Mouse (Mus musculus) lung, embryonic 14.5 days (tissue): ENCODE data around the gene Dlgap4. TPM values are rescaled to one million over a fixed set of nuclear protein-coding genes. Genes with fewer than 3 reads are reported as not detected.
A peak's percentile ranks its signal among the peaks of the same experiment; 100 is the strongest.

Source experiments
- ATAC-seq: fragments of 200-750 bp; cut with Nextera tagmentation; 2 replicates; pipeline ENCODE4 v1.8.0; 2017; ENCODE audit warnings: mild to moderate bottlenecking, moderate TSS enrichment, moderate library complexity; ENCODE audit not compliant: insufficient read depth
- DNase-seq: peaks from one replicate; pipeline ENCODE4 v3.0.0-alpha.2; 2015
- H3K27ac ChIP-seq: fragments of 300-500 bp; sonication (generic); 2 replicates; pipeline ENCODE4 v1.5.1; 2014; ENCODE audit warnings: low read depth, mild to moderate bottlenecking, moderate library complexity
- H3K27me3 ChIP-seq: fragments of 300-500 bp; sonication (generic); 2 replicates; pipeline ENCODE4 v1.6.1; 2014; ENCODE audit warnings: low read length, control low read depth; ENCODE audit not compliant: insufficient read depth
- H3K36me3 ChIP-seq: fragments of 300-500 bp; sonication (generic); 2 replicates; pipeline ENCODE4 v1.6.1; 2014; ENCODE audit warnings: control low read depth; ENCODE audit not compliant: insufficient read depth
- H3K4me1 ChIP-seq: fragments of 300-500 bp; sonication (generic); 2 replicates; pipeline ENCODE4 v1.6.1; 2014; ENCODE audit warnings: antibody characterized with exemption, control low read depth; ENCODE audit not compliant: insufficient read depth
- H3K4me2 ChIP-seq: fragments of 300-500 bp; sonication (generic); 2 replicates; pipeline ENCODE4 v1.6.1; 2014; ENCODE audit warnings: mild to moderate bottlenecking
- H3K4me3 ChIP-seq: fragments of 300-500 bp; sonication (generic); 2 replicates; pipeline ENCODE4 v1.5.1; 2014; ENCODE audit warnings: low read depth, low read length
- H3K9ac ChIP-seq: fragments of 300-500 bp; sonication (generic); 2 replicates; pipeline ENCODE4 v1.6.1; 2014
- H3K9me3 ChIP-seq: fragments of 300-500 bp; sonication (generic); 2 replicates; pipeline ENCODE4 v1.6.1; 2016; ENCODE audit warnings: low read depth, low read length, control low read depth
- CTCF ChIP-seq: IDR thresholded peaks from 2 replicates; pipeline ENCODE4 v1.5.1; 2016; ENCODE audit warnings: antibody characterized with exemption, low read depth
- WGBS: fragments of 180-500 bp; shearing (Covaris S2); extraction: QIAGEN DNeasy Blood & Tissue Kit; methylation state at CpG from one replicate; pipeline ENCODE4 v1.1.7; 2014; 5-methylcytosine and 5-hydroxymethylcytosine counted together
- polyA plus RNA-seq: library from polyadenylated mRNA; unstranded; fragments of >200 nt; fragmentation: Nextera tagmentation; extraction: Ambion mirVana; gene quantifications from 2 replicates; pipeline ENCODE4 v1.2.1, GENCODE M21; 2014

Dlgap4 gene
- polyA plus RNA-seq, 1 experiment from 2014 or later: 78.7 TPM

DNA sequence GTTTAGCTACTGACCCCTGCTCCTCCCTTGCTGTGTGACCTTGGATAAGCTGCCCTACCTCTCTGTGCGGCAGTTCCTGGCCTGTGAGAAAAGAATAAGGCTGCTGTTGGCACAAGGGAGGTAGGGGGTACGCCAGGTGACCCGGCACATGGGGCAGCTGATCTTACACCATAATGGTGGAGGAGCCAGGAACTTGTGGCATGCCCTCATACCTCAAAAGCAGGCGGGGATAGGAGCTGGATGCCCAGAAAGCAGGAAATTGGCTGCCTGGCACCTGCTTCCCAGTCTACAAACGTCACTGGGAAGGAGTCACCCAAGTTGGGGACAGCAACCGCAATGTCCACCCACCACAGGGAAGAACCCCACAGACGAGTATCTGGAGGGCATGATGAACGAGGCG lies 166.6 kb downstream of the Dlgap4 start:
- DNase-seq: no peak
- ATAC-seq: no peak
- Histone ChIP-seq H3K9me3 (no peaks in the 10 kb centered on the region), H3K4me3 (no peak overlapping the region), H3K4me2 (peak overlapping the region; percentile 39; the same call in 1 of the 2 replicates), H3K27ac (no peak overlapping the region), H3K9ac (no peak overlapping the region), H3K4me1 (peaks cover 12% of the 10 kb centered on the region), H3K27me3 (no peaks in the 10 kb centered on the region), H3K36me3 (peaks cover 8% of the 10 kb centered on the region; the same call in 1 of the 2 replicates)
- WGBS: 68% methylated on average over 9 of the region's 9 CpGs
- TF ChIP-seq CTCF: no peak

DNA sequence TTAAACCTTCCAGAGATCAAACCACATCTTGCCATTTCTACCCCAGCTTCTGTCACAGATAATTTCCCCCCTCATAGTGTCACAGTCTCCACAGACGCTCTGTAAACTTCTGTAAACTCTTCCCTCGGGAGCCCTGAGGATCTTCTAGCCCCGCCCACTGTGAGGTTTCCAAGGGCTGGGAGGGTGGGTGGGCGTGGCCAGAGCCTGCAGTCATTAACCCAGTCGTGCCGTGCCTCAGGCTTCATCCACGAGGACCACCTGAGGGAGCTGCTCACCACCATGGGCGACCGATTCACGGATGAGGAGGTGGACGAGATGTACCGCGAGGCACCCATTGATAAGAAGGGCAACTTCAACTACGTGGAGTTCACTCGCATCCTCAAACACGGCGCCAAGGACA lies 167.2 kb downstream of the Dlgap4 start:
- TF ChIP-seq CTCF: peak; percentile 19
- DNase-seq: peak; percentile 81
- ATAC-seq: peak; percentile 28
- Histone ChIP-seq H3K4me3 (no peak overlapping the region), H3K4me1 (peaks cover 6% of the 10 kb centered on the region), H3K4me2 (peak overlapping the region; percentile 39), H3K36me3 (peaks cover 8% of the 10 kb centered on the region; the same call in 1 of the 2 replicates), H3K27me3 (no peaks in the 10 kb centered on the region), H3K9me3 (no peaks in the 10 kb centered on the region), H3K27ac (no peak overlapping the region), H3K9ac (no peak overlapping the region; the same call in 1 of the 2 replicates)
- 14% methylated on average over 17 of the region's 17 CpGs for WGBS

DNA sequence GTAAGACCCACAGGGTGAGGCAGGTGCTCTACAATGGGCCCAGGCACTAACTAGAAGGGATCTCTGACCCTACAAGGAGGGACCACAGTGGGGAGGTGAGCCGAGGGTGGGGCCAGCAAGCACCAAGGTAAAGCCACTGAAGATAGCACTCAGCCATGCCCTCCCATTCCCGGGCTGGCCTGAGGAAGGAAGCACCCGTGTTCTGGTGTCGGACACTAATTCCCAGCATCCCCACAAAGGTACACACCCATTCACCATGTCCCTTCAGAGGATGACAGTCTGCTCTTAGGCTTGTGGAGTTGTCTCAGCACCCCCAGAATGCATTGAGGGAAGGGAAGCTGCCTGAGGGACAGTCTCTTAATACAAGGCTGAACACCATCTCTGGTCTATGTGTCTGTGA lies 167.8 kb downstream of the Dlgap4 start:
- H3K9ac ChIP-seq: no peak overlapping the region
- ATAC-seq (no peak), DNase-seq (no peak)
- no peaks in the 10 kb centered on the region for H3K27me3 ChIP-seq
- H3K27ac ChIP-seq: no peak overlapping the region
- no peak overlapping the region for H3K4me3 ChIP-seq
- peaks cover 8% of the 10 kb centered on the region; the same call in 1 of the 2 replicates for H3K36me3 ChIP-seq
- 66% methylated on average over 4 of the region's 4 CpGs for WGBS
- H3K9me3 ChIP-seq: no peaks in the 10 kb centered on the region
- H3K4me2 ChIP-seq: peak overlapping the region; percentile 39; the same call in 1 of the 2 replicates
- peaks cover 6% of the 10 kb centered on the region for H3K4me1 ChIP-seq
- no peak for TF ChIP-seq CTCF

DNA sequence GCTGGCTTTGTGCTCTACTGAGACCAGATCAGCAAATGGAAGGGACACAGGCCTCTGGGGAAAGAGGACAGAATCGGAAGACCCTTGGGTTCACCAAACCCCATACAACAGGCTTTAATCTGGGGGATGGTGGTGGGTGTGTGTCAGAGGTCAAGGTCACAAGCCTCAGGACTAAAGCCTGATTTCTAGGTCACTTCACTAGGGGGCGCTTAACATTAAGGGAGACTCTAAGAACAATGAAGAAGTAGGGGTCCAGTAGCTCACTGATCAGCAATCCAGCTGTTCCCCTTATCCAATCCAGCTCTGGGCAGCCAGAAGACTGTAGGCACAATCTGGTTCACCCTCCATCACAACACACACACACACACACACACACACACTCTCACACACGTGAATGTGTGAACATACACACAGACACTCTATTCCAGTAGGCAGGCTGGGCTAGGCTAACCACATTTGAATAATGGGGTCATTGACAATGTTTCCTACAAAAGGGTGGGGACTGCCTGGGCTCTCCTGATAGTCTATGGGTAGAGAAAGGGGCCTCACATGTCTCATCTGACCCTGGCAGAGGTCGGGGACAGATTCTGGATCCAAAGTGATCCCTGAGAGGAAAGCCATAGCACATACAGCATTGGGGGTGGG lies 168.5 kb downstream of the Dlgap4 start:
- H3K27me3 ChIP-seq: no peaks in the 10 kb centered on the region
- H3K27ac ChIP-seq: no peak overlapping the region
- H3K4me2 ChIP-seq: no peak overlapping the region
- no peak overlapping the region for H3K9ac ChIP-seq
- 63% methylated on average over 4 of the region's 4 CpGs for WGBS
- H3K4me1 ChIP-seq: peaks cover 6% of the 10 kb centered on the region
- ATAC-seq (no peak), DNase-seq (no peak)
- peaks cover 8% of the 10 kb centered on the region; the same call in 1 of the 2 replicates for H3K36me3 ChIP-seq
- 0 out of 2 replicates have a peak, but pooled peaks have one; percentile 10 for TF ChIP-seq CTCF
- no peaks in the 10 kb centered on the region for H3K9me3 ChIP-seq
- H3K4me3 ChIP-seq: no peak overlapping the region

DNA sequence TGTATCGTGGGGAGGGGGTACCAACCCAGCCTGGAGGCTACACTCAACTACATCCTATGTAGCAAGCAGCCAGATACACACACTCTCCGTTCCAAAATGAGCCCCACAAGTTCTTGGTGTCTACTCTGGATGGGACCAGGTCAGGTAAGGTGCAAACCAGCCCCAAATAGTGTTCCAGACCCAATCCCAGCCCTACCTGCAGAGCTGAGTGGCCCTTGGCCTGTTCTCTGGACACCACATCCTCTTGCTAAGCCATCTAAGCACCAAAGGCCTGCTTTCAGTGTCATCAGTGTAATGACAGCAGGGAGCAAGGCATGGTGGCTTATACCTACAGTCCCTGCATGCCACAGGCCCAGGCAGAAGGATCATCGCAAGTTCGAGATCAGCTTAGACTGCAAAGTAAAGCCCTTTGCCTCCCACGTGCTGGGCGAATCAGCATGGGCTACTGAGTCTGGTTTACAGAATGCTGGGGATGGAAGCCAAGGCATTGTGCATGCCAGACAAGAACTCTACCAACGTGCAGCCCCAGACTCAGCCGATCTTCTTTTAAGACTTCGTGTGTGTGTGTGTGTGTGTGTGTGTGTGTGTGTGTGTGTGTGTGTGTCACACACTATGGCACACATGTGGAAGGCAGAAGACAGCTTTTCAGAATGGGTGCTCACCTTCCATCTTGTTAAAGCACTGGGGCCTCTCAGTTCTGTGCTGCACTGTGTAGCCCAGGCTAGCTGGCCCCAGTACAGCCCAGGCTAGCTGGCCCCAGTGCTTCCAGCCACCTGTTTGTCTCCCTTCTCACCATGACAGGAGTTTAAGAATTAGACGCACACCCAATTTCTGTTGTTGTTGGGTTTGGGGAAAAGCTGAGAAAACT lies 169.2 kb downstream of the Dlgap4 start:
- H3K4me2 ChIP-seq: no peak overlapping the region
- H3K4me1 ChIP-seq: peaks cover 6% of the 10 kb centered on the region
- ATAC-seq: no peak
- H3K36me3 ChIP-seq: peaks cover 8% of the 10 kb centered on the region; the same call in 1 of the 2 replicates
- no peak for DNase-seq
- H3K9ac ChIP-seq: no peak overlapping the region
- H3K4me3 ChIP-seq: no peak overlapping the region
- no peak for TF ChIP-seq CTCF
- no peaks in the 10 kb centered on the region for H3K9me3 ChIP-seq
- 83% methylated on average over 10 of the region's 10 CpGs for WGBS
- no peak overlapping the region for H3K27ac ChIP-seq
- no peaks in the 10 kb centered on the region for H3K27me3 ChIP-seq

DNA sequence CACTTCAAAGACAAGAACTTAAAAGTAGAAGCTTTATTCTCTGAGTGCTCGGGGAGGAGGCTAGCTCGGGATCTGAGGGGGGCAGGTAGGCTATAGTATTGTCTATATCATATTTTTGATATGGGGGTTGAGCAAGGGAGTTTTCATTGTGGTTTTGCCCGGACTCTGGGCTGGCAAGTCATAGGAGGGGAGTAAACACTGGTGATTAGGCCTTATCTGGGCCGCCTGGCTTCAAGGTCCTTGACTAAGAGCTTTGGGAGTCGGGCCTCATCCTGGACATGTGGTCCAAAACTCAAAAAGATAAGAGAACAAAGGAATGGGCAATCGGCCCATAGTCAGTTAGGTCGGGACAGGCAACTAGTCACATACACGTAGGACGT lies 169.8 kb downstream of the Dlgap4 start:
- WGBS: 39% methylated on average over 9 of the region's 9 CpGs
- Histone ChIP-seq H3K9me3 (no peaks in the 10 kb centered on the region), H3K9ac (no peak overlapping the region), H3K4me2 (no peak overlapping the region), H3K4me3 (no peak overlapping the region), H3K27me3 (no peaks in the 10 kb centered on the region), H3K27ac (no peak overlapping the region; the same call in 1 of the 2 replicates), H3K4me1 (peaks cover 6% of the 10 kb centered on the region), H3K36me3 (peaks cover 8% of the 10 kb centered on the region; the same call in 1 of the 2 replicates)
- no peak for TF ChIP-seq CTCF
- ATAC-seq (no peak), DNase-seq (no peak)
